Mouse (Mus musculus) lung, postnatal 10 days (tissue): ENCODE data around the gene Hcar2.

Source experiments
- DNase-seq: peaks from one replicate; pipeline ENCODE4 v3.0.0; 2021

Hcar2 gene

DNA sequence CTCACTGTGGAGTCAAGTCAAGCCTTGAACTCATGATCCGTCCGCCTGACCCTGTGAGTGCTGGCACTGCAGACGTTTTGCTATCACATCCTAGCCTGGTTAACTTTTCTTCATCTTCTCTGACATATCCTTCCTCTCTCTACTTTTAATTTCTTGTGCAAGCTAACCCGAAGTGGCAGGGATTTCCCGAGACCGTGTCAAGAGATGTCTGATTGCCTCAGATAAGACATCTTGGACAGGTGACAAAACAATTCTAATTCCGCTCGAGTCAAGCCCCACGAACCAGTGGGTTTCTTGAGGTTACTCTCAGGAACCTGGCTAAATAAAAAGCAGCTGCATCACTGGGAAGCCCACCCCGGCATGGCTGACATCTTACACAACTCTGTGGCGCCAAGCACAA is 6.5 kb downstream of the Hcar2 start:
- DNase-seq, result no peak

- no peak for DNase-seq
These were observed 10.8 kb downstream of the Hcar2 start for GRCm38 (mm10) chr5:123854511-123854910.

DNA sequence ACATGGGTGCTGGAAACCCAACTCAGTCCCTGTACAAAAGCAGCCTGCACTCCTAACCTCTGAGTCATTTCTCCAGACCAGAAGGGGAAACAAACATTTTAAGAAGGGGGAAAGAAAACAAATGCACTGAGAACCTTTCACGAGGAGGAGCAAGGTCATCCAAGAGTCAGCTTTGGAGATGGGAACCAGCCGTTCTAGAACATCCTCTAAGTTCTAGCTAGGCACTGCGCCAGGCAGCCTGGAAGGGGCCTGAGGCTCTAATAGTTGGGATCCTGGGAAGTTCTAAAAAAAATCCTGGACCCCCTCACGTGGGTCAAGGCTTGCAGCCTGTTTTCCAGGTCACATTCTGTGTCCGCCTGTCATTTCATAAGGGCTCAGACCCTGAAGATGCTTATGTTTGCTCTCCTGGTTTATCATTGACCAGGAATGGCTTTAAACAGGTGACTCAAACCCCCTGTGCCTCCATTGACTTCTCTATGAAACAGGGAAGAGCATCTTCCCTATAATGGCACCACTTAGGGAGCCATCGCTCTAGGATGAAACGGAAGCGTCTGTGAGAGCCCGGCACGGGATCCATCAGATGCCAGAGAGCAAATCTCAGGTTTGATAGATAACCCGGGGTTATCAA is 11.3 kb downstream of the Hcar2 start:
- no peak for DNase-seq

GRCm38 (mm10) chr5:123851398-123851797 is 13.9 kb downstream of the Hcar2 start:
- peak; percentile 16 for DNase-seq

DNA sequence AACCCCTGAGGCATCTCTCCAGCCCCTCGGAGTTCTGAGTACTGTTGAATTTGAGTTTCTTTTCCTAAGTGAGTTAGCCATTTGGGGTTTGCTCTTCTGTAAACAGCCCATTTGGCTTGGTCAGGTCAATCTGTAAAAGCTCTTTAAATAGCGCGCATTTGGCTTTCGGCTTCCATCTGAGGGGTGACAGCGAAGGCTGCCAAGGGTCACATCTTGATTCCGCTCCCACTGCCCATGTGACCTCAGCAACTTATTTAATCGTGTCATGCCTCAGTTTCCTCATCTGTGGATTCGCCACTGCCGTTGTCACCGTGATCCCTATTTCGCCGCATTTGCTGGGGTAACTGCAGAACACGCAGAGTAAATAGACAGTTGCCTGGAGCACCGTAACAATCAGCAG is 21.0 kb downstream of the Hcar2 start:
- DNase-seq, result no peak

DNA sequence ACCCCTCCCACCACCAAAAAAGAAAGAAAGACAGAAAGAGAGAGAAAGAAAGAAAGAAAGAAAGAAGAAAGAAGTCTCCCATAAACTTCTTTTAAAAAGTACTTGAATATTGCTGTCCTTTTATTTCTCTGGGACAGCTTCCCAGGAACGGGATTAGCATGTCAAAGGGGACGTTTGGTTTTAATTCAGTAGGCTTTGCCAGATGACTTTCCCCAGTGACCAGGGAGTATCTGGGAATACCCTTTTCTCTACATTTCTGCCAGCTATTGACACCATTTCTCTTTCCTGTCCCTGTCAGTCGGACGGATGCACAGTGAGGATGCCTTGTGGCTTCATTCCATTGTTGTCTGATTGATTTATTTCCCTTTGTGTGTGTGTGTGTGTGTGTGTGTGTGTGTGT is 21.5 kb downstream of the Hcar2 start:
- DNase-seq, result no peak

- no peak for DNase-seq
These were observed 22.4 kb downstream of the Hcar2 start for GRCm38 (mm10) chr5:123842935-123843282.

DNA sequence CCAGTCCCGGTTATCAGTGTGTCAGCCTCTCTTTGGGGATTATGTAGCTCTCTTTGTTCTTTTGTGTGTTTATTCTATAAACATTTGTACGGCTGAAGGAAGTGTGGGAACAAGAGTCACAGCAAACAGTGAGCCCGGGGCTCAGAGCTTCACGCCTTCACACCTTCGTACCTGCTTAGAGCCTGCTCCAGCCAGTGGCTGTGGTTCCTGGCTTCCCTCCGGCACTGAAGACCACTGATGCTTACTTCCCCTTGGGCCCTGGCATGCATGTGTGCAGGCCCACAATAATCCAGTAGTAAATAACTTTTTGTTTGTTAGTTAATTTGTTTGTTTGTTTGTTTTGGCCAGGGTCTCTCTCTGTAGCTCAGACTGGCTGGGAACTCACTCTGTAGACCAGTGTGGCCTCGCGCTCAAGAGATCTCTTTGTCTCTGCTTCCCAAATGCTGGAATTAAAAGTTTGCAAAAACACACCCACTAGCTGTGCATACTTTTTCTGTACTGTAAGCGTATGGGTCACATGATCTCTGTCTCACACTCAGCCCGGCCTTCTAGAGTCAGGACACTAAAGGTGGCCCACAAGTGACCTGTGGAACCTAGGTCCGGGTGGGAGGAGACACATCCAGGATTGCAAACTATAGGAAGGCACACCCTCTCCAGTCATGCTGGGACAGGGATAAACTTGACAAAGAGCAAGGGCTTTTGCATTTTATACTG is 22.9 kb downstream of the Hcar2 start:
- no peak for DNase-seq

- DNase-seq, result no peak
These were observed 27.9 kb downstream of the Hcar2 start for GRCm38 (mm10) chr5:123837371-123837770.

- DNase-seq, result no peak
These were observed 30.5 kb downstream of the Hcar2 start for GRCm38 (mm10) chr5:123834836-123835235.

DNA sequence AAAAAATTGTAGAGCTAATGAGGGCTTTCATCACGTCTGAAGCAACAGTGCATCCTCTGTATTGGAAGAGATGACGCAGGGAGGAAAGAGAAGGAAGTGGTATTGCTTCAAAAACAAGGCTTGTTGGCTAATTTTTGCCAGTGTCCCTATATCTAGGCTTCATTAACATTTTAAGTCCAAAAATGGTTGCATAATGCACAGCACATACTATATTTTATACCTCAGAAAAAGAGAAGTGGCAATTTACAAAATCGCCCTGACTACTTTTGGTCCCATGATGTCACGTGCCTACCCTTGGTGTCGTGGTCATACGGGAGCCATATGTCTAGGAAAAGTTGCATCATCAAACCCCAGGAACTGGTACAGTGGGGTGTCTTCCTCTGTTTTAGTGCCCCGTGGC is 33.0 kb downstream of the Hcar2 start:
- DNase-seq, result no peak

DNA sequence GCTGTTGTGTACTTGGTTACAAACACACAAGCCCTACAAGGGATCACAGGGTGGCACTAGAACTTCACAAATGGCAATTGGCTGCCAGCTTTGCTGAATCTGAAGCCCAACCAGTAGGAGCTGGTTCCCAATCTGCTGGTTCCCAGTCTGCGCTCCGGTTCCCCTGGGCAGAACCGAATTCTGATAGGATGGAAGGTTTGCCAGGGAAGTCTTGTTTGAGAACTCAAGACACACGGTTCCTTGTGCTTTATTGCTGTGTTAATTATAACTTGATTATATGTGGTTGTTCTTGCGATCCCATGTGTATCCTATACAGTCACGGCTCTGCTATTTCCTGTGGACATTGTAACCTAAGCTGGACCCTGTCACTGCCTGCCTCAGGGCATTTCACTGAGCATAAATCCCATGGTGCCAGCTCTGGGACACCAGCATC is 37.6 kb downstream of the Hcar2 start:
- DNase-seq, result peak; percentile 62

DNA sequence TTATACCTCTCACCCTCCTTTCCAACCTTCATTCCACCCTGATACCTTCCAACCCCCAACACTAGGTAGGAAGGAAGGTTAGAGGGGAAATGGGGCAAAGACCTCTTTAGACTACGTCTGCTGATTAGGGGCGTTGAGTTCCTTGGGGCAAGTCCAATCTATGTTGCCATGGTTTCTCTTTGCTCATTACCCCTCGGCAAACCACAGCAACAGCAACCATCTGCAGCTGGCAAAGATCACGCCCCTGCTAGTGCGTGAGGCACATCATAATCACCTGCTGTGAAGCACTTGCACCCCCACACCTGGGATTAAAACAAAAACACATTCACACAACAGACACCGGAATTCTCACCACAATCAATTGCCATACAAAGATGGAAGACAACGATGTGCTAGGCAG is 42.6 kb downstream of the Hcar2 start:
- no peak for DNase-seq

GRCm38 (mm10) chr5:123821264-123821571 is 44.1 kb downstream of the Hcar2 start:
- no peak for DNase-seq

- DNase-seq, result peak; percentile 18
These were observed 44.6 kb downstream of the Hcar2 start for GRCm38 (mm10) chr5:123820501-123821263.

DNA sequence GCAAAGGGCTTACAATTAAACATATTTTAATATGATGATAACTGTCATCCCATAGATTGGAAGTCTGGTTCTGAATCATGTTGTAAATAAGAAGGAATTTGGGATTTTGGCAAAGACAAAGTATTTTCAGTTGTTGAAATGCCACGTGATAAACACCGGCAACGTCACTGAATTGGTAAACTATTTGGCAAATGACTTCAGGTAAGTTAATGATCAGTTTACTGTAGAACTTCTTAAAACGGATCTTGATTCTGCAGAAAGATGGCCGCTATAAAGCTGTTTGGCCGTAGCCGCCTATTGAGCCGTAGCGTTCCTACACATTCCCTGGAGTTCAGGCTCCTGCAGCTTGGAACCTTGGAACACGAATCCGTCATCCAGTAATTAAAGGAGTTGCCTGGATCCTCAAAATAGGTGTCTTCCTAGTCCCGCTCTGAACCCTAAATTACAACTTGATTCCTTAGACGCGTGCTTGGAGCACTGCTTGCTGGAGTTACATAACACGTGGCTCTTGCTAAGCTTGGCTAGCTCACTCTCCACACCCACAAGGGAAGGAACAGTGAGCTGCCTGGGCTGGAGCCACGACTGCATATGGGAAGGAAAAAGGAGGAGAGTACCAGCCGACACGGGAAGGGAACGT is 46.2 kb downstream of the Hcar2 start:
- no peak for DNase-seq

DNA sequence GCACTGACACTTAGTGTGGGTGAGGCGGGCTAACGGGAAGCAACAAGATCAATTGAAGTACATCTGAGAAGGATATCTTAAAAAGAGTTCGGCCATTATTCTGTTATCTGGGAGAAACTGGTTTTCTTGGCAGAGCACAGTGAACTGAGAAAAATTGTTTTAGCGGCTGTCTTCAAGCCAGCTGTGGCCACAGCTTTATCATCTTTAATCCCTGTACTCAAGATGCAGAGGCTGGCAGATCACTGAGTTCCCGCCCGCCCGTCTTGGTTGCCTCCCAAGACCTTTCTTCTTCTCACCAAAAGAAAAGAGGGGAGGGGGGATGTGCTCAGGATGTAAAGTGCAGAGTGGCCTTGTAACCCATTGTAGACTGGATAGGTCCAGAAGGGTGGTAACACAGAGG is 48.4 kb downstream of the Hcar2 start:
- no peak for DNase-seq
